Mouse (Mus musculus) small intestine, adult 10 weeks (tissue): Measurements from ENCODE around the gene Trappc12. TPM values are rescaled to one million over a fixed set of nuclear protein-coding genes. Genes with fewer than 3 reads are reported as not detected.

Experiments used
- polyA plus RNA-seq: library from polyadenylated mRNA; stranded (reverse); fragments of 350-450 nt; fragmentation: Illumina TruSeq; extraction: RNeasy Lipid Tissue Mini Kit (QIAGEN cat#74804); gene quantifications from one replicate; pipeline ENCODE4 v1.2.3, GENCODE M21; 2014; ENCODE audit warnings: low replicate concordance

Trappc12 gene
- polyA plus RNA-seq = 11.2 TPM

DNA sequence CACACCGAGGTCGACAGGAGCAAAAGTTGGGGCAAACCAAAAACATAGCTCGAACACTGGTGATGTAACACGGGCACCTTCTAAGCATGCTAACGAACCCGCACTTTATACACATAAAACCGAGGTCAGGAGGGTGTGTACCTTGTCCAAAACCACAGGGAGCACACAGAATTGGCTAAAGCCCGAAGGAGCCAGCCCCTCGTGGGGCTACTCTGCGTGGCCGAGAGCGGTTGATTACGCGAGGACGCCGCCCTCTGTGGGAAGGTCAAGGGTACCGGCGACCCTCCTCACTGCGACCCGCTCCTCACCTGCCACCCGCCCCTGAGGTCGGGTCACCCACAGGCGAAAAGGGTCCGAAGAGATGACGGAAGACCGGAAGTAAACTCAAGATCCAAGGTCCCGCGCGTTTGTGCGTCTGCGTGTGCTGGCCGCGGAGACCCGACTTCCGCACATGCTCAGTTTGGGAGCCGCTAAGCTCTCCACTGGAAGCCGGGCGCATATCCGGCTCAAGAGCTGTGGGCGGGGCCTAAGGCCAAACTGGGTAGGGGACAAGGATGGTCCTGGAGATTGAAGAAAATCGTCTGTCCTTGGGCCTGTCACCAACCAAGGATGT lies at the start of gene Trappc12:
Trappc12 (minus strand) TSS at position 452 of the 613 bp plus-strand sequence.

GRCm38 (mm10) chr12:28751508-28752263 lies 1.4 kb upstream of the Trappc12 start, which contains the start of gene Eipr1:
TSS of gene Eipr1 (plus strand) at chr12:28751803.

GRCm38 (mm10) chr12:28675121-28675924 lies 74.9 kb downstream of the Trappc12 start, which contains the start of gene Adi1:
TSS of gene Adi1 (plus strand) at chr12:28675231.

DNA sequence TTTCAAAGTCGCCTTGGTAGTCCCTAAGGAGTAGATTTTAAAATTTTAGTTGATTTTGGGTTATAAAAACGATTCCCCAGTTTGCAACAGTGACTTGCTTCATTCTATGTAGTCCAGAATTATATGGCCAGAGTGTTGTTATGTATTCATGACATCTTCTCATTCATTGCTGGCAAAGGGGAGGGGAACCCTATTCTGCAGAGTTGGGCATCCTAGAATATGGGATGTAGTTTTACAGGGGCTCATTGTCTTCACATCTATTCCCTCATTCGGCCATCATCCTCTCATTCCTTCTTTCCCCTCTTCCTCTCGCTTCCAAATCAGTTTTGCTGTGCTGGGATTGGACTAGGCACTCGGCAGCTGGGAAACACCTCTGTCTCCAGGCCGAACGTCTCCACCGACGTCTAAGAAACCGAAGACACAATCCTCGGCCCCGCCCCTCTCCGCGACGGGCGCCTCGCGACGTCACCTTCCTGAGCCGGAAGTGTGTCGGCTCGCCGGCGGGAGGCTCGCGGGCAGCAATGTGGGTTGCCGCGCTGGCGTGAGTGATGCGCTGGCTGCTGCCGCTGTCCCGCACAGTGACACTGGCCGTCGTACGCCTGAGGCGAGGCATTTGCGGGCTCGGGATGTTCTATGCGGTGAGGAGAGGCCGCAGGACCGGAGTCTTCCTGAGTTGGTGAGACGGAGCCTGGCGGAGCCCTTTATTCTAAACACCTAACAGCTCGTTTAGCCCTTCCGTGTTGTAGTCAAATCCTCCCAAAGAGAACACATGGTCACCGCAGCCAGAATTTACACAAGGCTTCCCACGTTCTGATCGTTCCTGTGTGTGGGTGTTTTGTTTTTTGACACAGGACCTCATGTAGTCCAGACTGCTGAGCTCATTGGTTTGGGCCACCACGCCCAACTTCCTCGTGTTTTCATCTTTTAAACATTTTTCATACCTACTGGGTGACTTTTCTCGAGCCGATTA lies 100.8 kb downstream of the Trappc12 start, which contains the start of gene Rnaseh1:
Rnaseh1 (plus strand) TSS at position 462 of the 970 bp plus-strand sequence.

Other genes starting within 250 kb of the Trappc12 start
- not detected for gene Dcdc2c, start 198.1 kb downstream of the Trappc12 start, polyA plus RNA-seq
- gene Allc, start 167.9 kb downstream of the Trappc12 start, polyA plus RNA-seq = not detected
- not detected for gene Colec11, start 127.1 kb downstream of the Trappc12 start, polyA plus RNA-seq
- 452 TPM for gene Rps7, start 114.5 kb downstream of the Trappc12 start, polyA plus RNA-seq
- 0.89 TPM for gene Rnaseh1, start 100.9 kb downstream of the Trappc12 start, polyA plus RNA-seq
- 44.4 TPM for gene Adi1, start 75.2 kb downstream of the Trappc12 start, polyA plus RNA-seq
- gene Eipr1, start 1.3 kb upstream of the Trappc12 start, polyA plus RNA-seq = 2.3 TPM